Mouse (Mus musculus) bone marrow macrophage, adult 2 months (primary cell): ENCODE data around the gene Fgfr2. TPM values are rescaled to one million over a fixed set of nuclear protein-coding genes. Genes with fewer than 3 reads are reported as not detected.

Experiments
- H3K27ac ChIP-seq: 2 replicates; pipeline ENCODE4 v1.5.1; 2012; ENCODE audit warnings: low read depth, low read length; ENCODE audit not compliant: insufficient read depth
- H3K4me1 ChIP-seq: 2 replicates; pipeline ENCODE4 v1.6.1; 2012; ENCODE audit warnings: low read length; ENCODE audit not compliant: control insufficient read depth, insufficient read depth
- H3K4me3 ChIP-seq: 2 replicates; pipeline ENCODE4 v1.5.1; 2012; ENCODE audit warnings: mild to moderate bottlenecking, low read length, moderate library complexity; ENCODE audit not compliant: insufficient read depth
- CTCF ChIP-seq: IDR thresholded peaks from 2 replicates; pipeline ENCODE4 v1.5.1; 2012; ENCODE audit warnings: low read depth, mild to moderate bottlenecking, low read length, moderate library complexity
- POLR2A ChIP-seq: IDR thresholded peaks from 2 replicates; pipeline ENCODE4 v1.6.1; 2012; ENCODE audit warnings: mild to moderate bottlenecking, low read depth, low read length, borderline replicate concordance
- polyA plus RNA-seq: library from polyadenylated mRNA; stranded (reverse); fragments of >200 nt; gene quantifications from 2 replicates; pipeline ENCODE4 v1.2.4, GENCODE M21; 2012; ENCODE audit not compliant: missing spikeins, insufficient read depth, insufficient read length

Gene Fgfr2
- polyA plus RNA-seq, 1 experiment = 0.27 TPM

DNA sequence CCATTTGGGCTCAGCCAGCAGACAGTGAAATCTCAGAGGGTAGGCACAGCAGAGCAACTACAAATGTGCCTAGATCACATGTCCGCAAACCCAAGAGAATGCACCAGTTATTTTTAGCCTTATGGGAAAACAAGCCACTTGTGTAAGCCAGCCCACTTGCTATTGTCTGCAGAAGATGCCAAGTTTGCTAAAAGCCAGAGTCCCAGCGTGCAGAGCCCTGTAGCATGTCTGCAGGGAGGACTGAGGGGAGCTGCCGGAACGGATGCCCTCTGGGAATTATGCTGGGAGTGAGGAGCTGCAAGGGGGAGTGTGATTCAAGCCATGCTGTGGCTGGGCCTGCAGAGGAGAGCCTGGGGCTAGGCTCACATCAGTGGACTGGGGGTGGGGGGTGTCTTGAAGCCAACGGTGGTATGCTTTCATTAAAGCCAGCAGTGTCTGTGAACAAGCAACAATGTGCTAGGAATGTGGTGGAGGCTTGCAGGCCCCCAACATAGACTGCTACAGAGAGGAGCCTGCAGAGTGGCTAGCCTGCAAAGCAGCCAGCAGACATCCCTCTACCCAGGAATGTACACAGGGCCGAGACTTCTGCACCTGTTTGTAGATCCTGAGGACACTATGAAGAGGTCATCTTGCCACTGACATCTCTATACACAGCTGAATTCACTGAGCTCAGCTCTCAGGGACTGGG is 408.8 kb downstream of the Fgfr2 start:
- peak overlapping the region; percentile 26; the same call in 1 of the 2 replicates for H3K4me3 ChIP-seq
- TF ChIP-seq POLR2A (0 out of 2 replicates have a peak, but pooled peaks have one; percentile 46), CTCF (no peak)
- H3K4me1 ChIP-seq = peaks cover 52% of the 10 kb centered on the region
- peak overlapping the region; percentile 99 for H3K27ac ChIP-seq

DNA sequence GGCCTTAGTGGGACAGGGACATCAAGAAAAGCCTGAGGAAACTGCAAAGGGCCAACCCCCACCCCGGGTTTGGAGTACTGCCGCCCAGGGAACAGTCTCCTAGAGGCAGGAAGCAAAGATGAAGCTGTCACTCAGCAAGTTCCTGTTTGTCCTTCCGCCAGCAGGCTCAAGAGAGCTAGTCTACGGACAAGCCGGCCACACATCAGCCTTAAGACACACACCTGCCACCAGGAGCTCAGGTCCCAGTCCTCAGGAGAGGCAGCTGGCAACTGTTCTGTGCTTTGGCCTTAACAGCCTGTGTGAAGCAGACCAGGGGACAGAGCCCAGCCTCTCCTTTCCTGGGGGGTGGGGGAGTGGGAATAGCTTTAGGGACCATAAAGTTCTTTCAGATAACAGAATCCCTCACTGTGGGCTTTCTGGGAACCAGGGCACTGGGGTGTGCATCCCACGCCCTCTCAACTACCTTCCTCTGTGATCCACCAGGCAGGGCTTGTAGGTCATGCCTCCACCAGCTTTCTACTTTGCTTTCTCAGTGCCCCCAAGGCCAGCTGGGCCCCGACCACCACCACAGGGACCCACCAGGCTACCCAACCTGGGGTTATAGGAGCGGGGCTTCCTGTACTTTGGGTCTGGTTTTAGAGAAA is 409.5 kb downstream of the Fgfr2 start:
- H3K27ac ChIP-seq = peak overlapping the region; percentile 99
- H3K4me1 ChIP-seq = peaks cover 49% of the 10 kb centered on the region
- TF ChIP-seq POLR2A (0 out of 2 replicates have a peak, but pooled peaks have one; percentile 47), CTCF (no peak)
- H3K4me3 ChIP-seq = peak overlapping the region; percentile 22

DNA sequence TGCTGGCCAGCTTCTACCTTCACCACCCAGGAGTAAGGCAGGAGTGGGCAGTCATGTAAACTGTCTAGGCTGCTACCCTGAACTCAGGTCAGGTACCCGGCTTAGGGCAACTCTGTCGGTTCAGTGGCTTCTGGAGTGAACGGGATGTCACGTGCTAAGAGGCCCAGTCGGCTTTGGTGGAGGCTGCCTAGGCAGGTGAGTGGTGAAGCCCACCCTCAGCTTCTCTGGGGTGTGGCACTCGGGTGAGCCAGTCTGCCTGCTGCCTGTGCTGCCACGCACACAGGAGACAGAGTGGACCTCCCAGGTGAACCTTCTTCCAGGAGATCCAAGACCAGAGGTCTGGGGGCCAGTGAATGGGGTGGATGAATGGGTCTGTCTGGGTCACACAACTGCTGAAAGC is 410.2 kb downstream of the Fgfr2 start:
- H3K4me1 ChIP-seq = peaks cover 47% of the 10 kb centered on the region
- TF ChIP-seq CTCF (no peak), POLR2A (no peak)

DNA sequence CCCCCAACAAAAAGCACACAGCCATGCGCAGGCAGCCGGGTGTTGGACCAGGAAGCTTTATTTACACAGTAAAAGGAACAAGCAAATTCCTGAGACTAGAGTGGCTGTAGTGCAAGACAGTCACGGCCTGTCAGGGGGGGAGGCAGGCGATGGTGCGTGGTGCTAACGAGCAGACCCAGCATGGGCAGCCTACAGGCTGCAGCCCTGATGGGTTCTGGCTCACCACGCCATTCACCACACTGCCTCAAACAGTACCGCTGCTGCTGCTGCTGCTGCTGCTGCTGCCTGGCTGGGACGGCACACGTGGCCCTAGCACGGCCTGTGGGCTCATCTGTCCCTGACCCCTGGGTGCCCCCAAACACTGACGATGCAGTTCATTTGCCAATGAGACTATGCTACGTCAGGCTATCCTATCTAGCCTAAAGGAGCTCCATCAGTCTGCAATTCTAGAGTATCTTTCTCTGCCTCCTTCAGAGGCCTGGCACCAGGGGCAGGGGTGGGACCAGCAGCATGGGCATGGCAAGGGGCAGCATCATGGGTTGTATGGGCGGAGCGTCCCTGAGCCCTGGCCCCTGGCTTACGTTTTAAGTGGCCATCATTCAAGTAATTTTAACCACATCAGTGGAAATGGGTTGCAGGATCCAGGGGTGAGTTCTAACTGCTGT is 411.0 kb downstream of the Fgfr2 start:
- no peak overlapping the region for H3K27ac ChIP-seq
- peaks cover 51% of the 10 kb centered on the region for H3K4me1 ChIP-seq
- H3K4me3 ChIP-seq = no peak overlapping the region
- no peak for TF ChIP-seq POLR2A
- no peak for TF ChIP-seq CTCF

More for the DNA sequence above, 410.2 kb downstream of the Fgfr2 start:
- H3K27ac ChIP-seq = peak overlapping the region; percentile 99
- H3K4me3 ChIP-seq = no peak overlapping the region

DNA sequence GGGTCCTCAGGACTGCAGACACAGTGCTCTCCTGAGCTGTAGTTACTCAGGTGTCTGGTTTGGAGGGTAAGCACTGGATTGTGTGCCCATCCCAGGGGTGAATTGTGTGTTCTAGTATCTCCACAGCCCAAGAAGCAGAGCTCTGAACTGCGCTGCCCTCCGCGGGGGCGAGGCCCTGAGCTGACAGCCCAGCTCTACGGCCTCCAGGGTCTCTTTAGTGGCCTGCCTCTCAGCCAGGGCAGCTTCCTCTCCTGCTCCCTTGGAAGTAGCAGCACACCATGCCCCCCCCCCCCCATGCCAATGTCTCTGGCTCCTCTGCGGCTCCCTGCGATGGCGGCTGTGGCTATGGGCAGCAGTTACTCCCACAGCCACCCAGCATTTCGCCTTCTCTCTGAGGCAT is 411.6 kb downstream of the Fgfr2 start:
- Histone ChIP-seq H3K4me1 (peaks cover 54% of the 10 kb centered on the region), H3K27ac (no peak overlapping the region), H3K4me3 (no peak overlapping the region)
- no peak for TF ChIP-seq CTCF
- no peak for TF ChIP-seq POLR2A

DNA sequence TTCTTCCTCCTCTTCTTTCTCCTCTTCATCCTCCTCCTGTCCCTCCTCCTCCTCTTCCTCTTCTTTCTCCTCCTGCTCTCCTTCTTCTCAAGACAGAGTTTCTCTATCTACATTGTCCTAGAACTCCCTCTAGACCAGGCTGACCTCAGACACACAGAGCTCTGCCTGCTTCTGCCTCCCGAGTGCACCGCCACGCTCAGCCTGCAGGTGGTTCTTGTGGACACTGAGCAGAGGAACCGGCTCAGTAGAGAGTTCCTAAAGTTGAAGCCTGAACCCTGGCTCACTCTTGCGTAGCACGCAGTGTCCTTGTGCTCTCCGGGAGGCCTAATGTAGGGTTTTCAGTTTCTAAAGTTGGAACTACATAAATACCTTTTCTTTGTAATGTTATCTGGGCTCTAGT is 418.0 kb downstream of the Fgfr2 start:
- H3K4me3 ChIP-seq = no peak overlapping the region
- TF ChIP-seq POLR2A = no peak
- TF ChIP-seq CTCF = no peak
- H3K4me1 ChIP-seq = peaks cover 36% of the 10 kb centered on the region
- no peak overlapping the region for H3K27ac ChIP-seq

DNA sequence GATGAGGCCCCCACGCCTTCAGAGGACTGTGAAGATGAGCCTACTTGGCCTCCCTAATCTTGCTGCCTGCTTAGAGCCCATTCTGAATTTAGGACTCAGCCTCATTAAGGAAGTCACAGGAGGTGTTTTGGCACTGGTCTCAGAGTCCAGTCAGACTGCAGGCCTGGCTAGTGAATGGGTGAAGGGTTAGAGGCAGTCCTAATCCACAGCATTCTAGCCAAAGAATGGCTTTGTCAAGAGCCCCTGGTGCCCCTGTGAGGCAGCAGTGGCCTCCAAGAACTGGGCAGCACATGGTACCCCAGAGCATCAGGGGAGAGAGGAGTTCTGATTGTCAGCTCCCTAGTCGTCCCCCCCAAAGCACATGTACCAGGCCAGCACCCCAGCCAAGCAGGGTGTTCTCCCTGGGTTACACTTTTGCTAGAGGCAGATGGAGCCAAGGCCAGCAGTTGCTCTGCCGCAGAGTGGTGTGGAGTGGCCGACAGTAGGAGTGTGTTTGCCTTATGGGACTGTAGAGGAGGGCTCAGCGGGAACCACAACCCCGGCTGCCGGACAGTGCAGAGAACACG is 418.8 kb downstream of the Fgfr2 start:
- no peak overlapping the region for H3K27ac ChIP-seq

DNA sequence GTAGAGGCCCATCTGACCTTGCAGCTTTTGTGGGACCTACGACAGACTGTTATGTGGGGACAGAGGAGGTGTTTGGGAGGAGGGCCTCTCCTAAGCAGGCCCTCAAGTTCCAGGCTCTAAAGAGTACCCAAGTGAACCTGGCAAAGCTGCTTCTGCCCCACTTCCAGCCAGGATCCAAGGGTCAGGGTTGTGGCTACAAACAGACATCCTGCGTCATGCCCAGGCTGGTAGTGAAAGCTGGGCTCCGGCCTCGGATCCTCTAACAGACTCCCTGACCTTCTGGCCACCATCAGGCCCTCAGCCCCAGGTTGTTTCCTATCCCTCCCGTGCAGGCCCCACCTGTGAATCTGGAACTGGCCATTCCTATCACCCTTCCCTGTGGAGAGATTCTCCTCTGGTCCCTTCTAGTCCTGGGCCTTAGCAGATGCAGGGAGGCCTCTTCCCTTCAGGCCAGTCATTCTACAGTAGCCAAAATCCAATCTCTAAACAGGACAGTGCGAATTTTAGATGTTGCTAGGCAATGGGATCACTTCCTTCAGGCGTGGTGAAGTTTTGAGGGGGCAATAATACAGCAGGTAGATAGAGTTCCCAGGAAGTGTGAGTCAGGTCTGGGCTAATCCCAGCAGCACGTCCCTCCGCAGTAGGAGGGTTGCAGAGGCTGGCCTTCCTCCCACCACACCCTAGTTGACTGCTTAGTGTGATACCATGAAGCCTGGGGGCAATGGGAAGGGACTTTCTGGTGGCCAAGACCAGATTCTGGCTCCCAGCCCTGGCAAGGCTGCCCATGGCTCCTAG is 419.4 kb downstream of the Fgfr2 start:
- peaks cover 44% of the 10 kb centered on the region for H3K4me1 ChIP-seq
- no peak overlapping the region for H3K27ac ChIP-seq
- H3K4me3 ChIP-seq = no peak overlapping the region
- TF ChIP-seq POLR2A = no peak
- no peak for TF ChIP-seq CTCF

More for the DNA sequence above, 418.8 kb downstream of the Fgfr2 start:
- Histone ChIP-seq H3K4me3 (no peak overlapping the region), H3K4me1 (peaks cover 44% of the 10 kb centered on the region)
- TF ChIP-seq CTCF = no peak
- TF ChIP-seq POLR2A = no peak

DNA sequence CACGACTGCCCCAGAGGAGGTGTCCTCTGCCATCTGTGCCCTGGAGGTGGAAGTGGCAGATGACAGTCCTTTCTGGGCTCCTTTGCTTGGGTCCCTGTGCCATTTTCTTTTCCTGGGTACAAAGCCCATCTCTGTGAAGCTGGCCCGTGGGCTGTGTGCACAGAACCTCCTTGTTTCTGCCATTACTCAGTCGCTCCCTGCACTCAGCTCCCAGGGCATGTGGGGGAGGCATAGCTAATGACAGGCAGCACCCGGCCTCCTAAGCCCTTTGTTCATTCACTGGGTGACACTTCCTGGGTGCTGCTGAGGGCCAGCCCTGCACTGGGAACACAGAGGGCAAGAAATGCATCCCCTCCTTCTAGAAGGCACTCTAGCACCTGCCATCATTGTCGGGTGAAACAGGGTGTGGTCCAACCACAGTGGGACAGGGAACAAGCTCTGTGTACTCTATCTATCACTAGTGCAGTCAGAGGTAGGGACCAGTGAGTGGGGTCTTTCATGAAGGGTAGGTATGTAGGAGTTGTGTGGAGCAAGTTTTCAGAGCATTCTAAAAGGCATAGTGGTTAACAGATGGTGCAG is 420.6 kb downstream of the Fgfr2 start:
- no peak for TF ChIP-seq POLR2A
- no peak for TF ChIP-seq CTCF
- Histone ChIP-seq H3K4me3 (no peak overlapping the region), H3K27ac (no peak overlapping the region), H3K4me1 (peaks cover 36% of the 10 kb centered on the region)
